Mouse (Mus musculus) testis, adult 2 months (tissue): ENCODE measurements at regions not wholly inside any gene's neighbourhood (a gene's known extent, or its start where the extent isn't known, plus 50 kb on each side); places are given as distances from the start of the nearest gene placed in this dataset.

Source experiments
- H3K27ac ChIP-seq: fragments of 200-500 bp; 2 replicates; pipeline ENCODE4 v1.5.1; 2012; ENCODE audit warnings: low read depth, low read length; ENCODE audit not compliant: control insufficient read depth, insufficient read depth
- H3K27me3 ChIP-seq: fragments of 200-500 bp; 2 replicates; pipeline ENCODE4 v1.6.1; 2012; ENCODE audit warnings: mild to moderate bottlenecking, low read length, moderate library complexity; ENCODE audit not compliant: control insufficient read depth, insufficient read depth
- H3K36me3 ChIP-seq: fragments of 200-500 bp; 2 replicates; pipeline ENCODE4 v1.6.1; 2012; ENCODE audit warnings: mild to moderate bottlenecking, low read length; ENCODE audit not compliant: control insufficient read depth, insufficient read depth
- H3K4me1 ChIP-seq: fragments of 200-500 bp; 2 replicates; pipeline ENCODE4 v1.6.1; 2012; ENCODE audit warnings: low read length; ENCODE audit not compliant: control insufficient read depth, insufficient read depth
- H3K4me3 ChIP-seq: fragments of 200-500 bp; 2 replicates; pipeline ENCODE4 v1.5.1; 2012; ENCODE audit warnings: low read depth, mild to moderate bottlenecking, low read length, moderate library complexity, mixed read lengths; ENCODE audit not compliant: control insufficient read depth
- CTCF ChIP-seq: fragments of 200-500 bp; IDR thresholded peaks from 2 replicates; pipeline ENCODE4 v1.5.1; 2012; ENCODE audit warnings: low read depth, mild to moderate bottlenecking, inconsistent platforms, low read length, moderate library complexity; ENCODE audit not compliant: control insufficient read depth, insufficient read depth, insufficient replicate concordance
- POLR2A ChIP-seq: fragments of 200-500 bp; IDR thresholded peaks from 2 replicates; pipeline ENCODE4 v1.6.1; 2012; ENCODE audit warnings: low read depth, mild to moderate bottlenecking, inconsistent platforms, low read length, moderate library complexity; ENCODE audit not compliant: control insufficient read depth

DNA sequence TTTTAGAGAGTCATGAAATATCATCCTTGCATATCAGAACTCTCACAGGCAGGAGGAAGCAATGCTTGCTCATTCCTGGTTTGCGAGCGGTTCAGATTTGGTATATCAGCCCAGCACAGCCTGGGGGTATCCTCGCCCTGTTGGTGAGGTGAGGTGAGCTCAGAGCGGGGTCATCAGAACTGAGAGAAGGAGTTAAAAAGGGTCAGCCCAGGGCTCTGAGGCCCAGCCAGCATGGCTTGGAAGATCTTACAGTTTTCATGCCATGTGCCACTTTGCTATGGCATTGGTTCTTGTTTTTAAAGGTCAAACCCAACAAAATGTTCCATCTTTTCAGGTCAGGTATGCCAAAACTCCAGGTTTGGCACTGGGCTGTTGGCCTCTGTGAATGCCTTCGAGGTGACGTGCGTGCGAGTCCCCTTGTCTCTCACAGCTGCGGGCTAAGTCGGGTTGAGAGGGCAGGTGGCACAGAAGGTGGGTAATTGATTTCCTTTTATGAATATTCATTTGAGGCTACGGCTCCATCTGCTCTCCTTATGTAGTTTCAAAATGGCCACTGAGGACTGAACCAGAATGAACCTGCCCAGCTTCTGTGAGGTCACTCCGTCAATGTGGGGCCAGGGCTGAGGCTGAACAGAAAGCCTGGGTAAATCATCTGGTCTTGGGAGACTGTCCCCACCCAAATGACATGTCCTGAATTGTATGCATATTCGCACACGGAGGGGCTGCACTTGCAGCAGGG, 86.3 kb downstream of the Hhipl2 start:
- TF ChIP-seq CTCF: no peak
- TF ChIP-seq POLR2A: no peak
- H3K36me3 ChIP-seq: no peaks in the 10 kb centered on the region
- H3K4me3 ChIP-seq: no peak overlapping the region
- H3K27me3 ChIP-seq: no peaks in the 10 kb centered on the region
- H3K4me1 ChIP-seq: no peaks in the 10 kb centered on the region
- no peak overlapping the region for H3K27ac ChIP-seq

DNA sequence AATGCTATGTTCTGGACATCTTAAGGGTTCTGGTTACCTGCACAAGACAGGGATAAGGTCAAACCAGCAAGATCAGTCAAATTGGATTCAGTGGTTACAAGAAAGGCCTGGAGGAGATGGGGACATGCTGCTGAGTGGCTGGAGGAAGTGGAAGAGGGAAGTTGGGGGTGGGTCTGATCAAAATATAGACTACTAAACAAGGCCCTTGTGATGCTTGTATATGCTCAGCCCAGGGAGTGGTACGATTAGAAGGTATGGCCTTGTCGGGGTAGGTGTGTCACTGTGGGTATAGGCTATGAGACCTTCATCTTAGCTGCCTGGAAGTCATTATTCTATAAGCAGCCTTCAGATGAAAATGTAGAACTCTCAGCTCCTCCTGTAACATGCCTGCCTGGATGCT, 89.9 kb downstream of the Hhipl2 start:
- Histone ChIP-seq H3K36me3 (no peaks in the 10 kb centered on the region), H3K4me3 (no peak overlapping the region), H3K27ac (no peak overlapping the region), H3K4me1 (no peaks in the 10 kb centered on the region), H3K27me3 (no peaks in the 10 kb centered on the region)
- TF ChIP-seq CTCF (no peak), POLR2A (no peak)

DNA sequence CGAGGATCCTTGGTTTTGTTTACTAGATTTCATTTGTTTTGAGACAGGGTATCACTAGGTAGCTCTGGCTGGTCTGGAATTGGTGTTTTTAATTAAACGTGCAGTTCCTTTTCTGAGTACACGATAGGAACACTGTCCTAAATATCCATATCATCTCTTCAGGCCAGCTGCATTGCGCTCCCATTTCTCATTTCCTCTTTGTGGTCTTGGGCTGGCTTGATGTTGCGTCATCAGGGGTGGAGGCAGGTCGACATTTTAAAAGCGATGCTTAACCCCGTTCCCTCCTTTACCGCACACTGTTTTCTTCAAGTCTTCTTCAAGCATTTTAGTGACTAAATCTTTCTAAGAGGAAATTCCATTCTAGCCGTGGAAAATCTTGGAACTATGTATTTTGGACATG, 92.7 kb downstream of the Hhipl2 start:
- TF ChIP-seq POLR2A (no peak), CTCF (no peak)
- H3K36me3 ChIP-seq: no peaks in the 10 kb centered on the region
- no peak overlapping the region for H3K4me3 ChIP-seq
- H3K27me3 ChIP-seq: no peaks in the 10 kb centered on the region
- H3K27ac ChIP-seq: no peak overlapping the region
- H3K4me1 ChIP-seq: no peaks in the 10 kb centered on the region

DNA sequence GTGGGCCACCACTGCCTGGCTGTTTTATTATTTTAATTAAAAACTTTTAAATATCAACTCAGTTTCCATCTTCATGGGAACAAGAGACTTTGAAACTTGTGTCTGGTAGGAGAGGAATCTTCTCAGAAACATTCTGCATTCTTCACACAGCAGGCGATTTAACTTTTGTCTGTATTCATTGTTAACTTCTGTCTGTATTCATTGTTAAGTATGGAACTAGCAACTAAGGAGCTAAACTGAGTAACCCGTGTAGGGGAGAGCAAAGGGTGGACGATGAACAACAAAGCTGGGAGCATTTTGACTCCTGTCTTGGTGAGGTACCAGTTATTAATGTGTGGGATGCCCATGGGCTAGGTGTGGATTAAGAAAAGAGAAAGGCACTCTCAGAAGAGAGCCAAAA, 95.9 kb downstream of the Hhipl2 start:
- TF ChIP-seq POLR2A (no peak), CTCF (no peak)
- Histone ChIP-seq H3K36me3 (no peaks in the 10 kb centered on the region), H3K27ac (no peak overlapping the region), H3K4me1 (no peaks in the 10 kb centered on the region), H3K4me3 (no peak overlapping the region), H3K27me3 (no peaks in the 10 kb centered on the region)

DNA sequence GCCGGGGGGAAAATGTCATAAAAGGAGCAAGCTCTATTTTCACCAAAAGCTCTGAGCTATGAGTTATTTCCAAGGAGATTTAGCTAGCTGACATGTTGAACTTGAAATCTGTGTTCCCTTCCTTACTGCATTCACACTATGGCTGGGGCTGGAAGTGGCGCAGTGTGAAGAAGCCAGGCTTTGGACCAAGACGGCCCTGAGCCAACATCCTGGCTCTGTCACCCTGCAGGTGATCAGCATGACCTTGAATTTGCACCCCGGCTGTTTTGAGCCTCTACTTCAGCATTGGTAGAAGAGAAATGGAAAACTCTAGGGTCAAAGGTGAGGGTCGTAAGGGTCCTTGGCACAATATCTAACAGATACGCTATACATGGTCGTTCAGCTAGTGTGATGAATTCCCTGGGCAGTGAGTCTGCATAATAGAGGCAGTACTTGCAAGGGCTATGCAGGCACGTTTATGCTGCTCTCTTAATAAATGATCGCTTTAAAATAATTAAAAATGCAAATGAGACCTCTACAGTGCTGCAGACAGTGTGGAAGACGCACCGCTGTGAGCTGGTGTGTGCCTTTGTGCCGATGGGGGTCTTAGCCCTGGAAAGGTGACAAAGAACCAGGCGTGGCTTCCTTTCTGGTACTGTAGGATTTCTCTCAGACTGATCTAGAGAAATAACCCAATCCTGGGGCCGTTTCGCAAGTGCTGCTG, 96.4 kb downstream of the Hhipl2 start:
- Histone ChIP-seq H3K27ac (no peak overlapping the region), H3K36me3 (no peaks in the 10 kb centered on the region), H3K4me1 (no peaks in the 10 kb centered on the region), H3K4me3 (no peak overlapping the region), H3K27me3 (no peaks in the 10 kb centered on the region)
- TF ChIP-seq POLR2A: no peak
- no peak for TF ChIP-seq CTCF

DNA sequence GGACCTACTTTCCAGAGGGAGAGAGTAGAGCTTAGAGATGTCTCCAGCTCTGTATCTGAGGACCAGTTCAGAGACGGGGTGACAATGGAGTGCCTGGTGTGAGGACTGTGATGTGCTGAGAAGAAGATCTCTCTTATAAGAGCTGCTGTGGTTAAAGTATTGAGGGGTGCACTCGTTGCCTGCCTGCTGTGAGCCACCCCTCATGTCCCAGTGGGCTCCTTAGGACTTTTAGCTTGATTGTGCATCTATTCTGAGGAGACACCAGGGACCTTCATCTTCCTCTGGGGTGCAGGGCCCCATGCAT, 96.9 kb downstream of the Hhipl2 start:
- Histone ChIP-seq H3K4me3 (no peak overlapping the region), H3K27ac (no peak overlapping the region), H3K36me3 (no peaks in the 10 kb centered on the region), H3K27me3 (no peaks in the 10 kb centered on the region), H3K4me1 (no peaks in the 10 kb centered on the region)
- TF ChIP-seq CTCF (no peak), POLR2A (no peak)

DNA sequence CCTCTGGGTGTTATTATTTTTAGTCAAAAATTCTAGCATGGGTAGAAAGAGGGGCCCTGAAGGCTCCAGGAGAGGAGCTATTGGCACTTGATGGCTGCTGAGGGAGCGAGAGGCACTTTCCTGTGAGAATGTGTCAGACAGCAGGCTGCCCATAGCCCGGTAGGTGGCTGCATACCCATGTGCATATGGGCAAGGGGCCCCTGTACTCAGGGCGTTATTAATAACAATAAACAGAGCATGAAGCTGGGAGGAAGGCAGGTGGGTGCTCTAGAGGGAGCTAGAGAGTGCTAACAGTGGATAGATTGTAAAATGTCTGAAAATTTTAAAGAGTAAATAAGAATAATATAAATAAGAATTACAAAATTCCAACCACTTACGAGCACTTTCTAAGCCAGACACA, 98.2 kb downstream of the Hhipl2 start:
- no peaks in the 10 kb centered on the region for H3K27me3 ChIP-seq
- H3K36me3 ChIP-seq: no peaks in the 10 kb centered on the region
- no peak for TF ChIP-seq CTCF
- TF ChIP-seq POLR2A: no peak
- no peak overlapping the region for H3K4me3 ChIP-seq
- no peak overlapping the region for H3K27ac ChIP-seq
- H3K4me1 ChIP-seq: no peaks in the 10 kb centered on the region
